Mouse (Mus musculus): ENCODE measurements at regions not wholly inside any gene's neighbourhood (a gene's known extent, or its start where the extent isn't known, plus 50 kb on each side); places are given as distances from the start of the nearest gene placed in this dataset.
"Not testable (repeated sequence)": the region's sequence is repeated elsewhere in the genome, so short reads cannot be mapped to it uniquely, and the experiment has no call there.

- not testable (repeated sequence) for TF ChIP-seq ZC3H11A (IDR thresholded peaks at IDR 0.05; ENCODE audit: borderline replicate concordance, low read depth, low read length); HCFC1 (IDR thresholded peaks at IDR 0.05; ENCODE audit: borderline replicate concordance, insufficient read depth, low read length); MAFK (IDR thresholded peaks at IDR 0.05; ENCODE audit: insufficient read depth, low read depth, low read length)
Observed at GRCm38 (mm10) chr6:79631683-79632082, 186.0 kb upstream of the Gm20594 start.
